Mouse (Mus musculus) heart, postnatal 36 days (tissue): Measurements from ENCODE around the gene Shbg. TPM values are rescaled to one million over a fixed set of nuclear protein-coding genes. Genes with fewer than 3 reads are reported as not detected.
A peak's percentile ranks its signal among the peaks of the same experiment; 100 is the strongest.

Source experiments
- DNase-seq, 2 experiments: peaks; one replicate each; pipeline ENCODE4 v3.0.0; 2021 to 2022
- intact Hi-C: fragments of 180-260 bp; cut with DNase I; formaldehyde crosslinking; loops from one replicate; pipeline ENCODE4 v1.15.1; 2025
- total RNA-seq, 2 experiments: library from RNA; stranded (reverse); gene quantifications; 2 replicates each; pipeline ENCODE4 v1.2.3; 2021

The Shbg gene
- total RNA-seq = not detected

- intact Hi-C loops = no loop called here
Observed at GRCm38 (mm10) chr11:69617805-69618204, at the start of gene Shbg. Gene Shbg (minus strand): TSS chr11:69617905.

GRCm38 (mm10) chr11:69666665-69667005 is 48.9 kb upstream of the Shbg start:
- DNase-seq = no peak
- intact Hi-C loops = no loop called here

More at GRCm38 (mm10) chr11:69617805-69618204, at the start of gene Shbg:
- DNase-seq = no peak

- intact Hi-C loops = no loop called here
- DNase-seq = peak; percentile 30 to 45
Observed at GRCm38 (mm10) chr11:69665961-69666664, 48.4 kb upstream of the Shbg start, which contains the start of gene Cd68. Gene Cd68 (minus strand): TSS chr11:69666153.

GRCm38 (mm10) chr11:69665457-69665960 is 47.8 kb upstream of the Shbg start:
- intact Hi-C loops = no loop called here
- DNase-seq = no peak

- no peak for DNase-seq
- intact Hi-C loops = no loop called here
Observed at GRCm38 (mm10) chr11:69664841-69665240, 47.1 kb upstream of the Shbg start.

- intact Hi-C loops = no loop called here
- DNase-seq = peak in 1 of 2 experiments; percentile 25
Observed at GRCm38 (mm10) chr11:69663795-69664194, 46.1 kb upstream of the Shbg start.

- intact Hi-C loops = no loop called here
- peak in 1 of 2 experiments; percentile 29 for DNase-seq
Observed at GRCm38 (mm10) chr11:69662967-69663671, 45.4 kb upstream of the Shbg start.

GRCm38 (mm10) chr11:69662213-69662966 is 44.7 kb upstream of the Shbg start, which contains the start of gene Mpdu1:
Gene Mpdu1 (minus strand): TSS chr11:69662642.
- peak; percentile 91 to 96 for DNase-seq
- intact Hi-C loops = no loop called here

- intact Hi-C loops = no loop called here
- DNase-seq = no peak
Observed at GRCm38 (mm10) chr11:69661221-69661881, 43.6 kb upstream of the Shbg start.

- intact Hi-C loops = loop anchor here (1.0 kb wide), 1 partner anchor 29 kb away; no protein-coding TSS in a partner anchor
Observed at GRCm38 (mm10) chr11:69657462-69657881, 39.8 kb upstream of the Shbg start.

GRCm38 (mm10) chr11:69656617-69657461 is 39.1 kb upstream of the Shbg start:
- intact Hi-C loops = loop anchor here (1.0 kb wide), 2 partner anchors 29 to 97 kb away; no protein-coding TSS in a partner anchor
- DNase-seq = peak; percentile 35 to 45

More at GRCm38 (mm10) chr11:69657462-69657881, 39.8 kb upstream of the Shbg start:
- no peak for DNase-seq

GRCm38 (mm10) chr11:69656065-69656455 is 38.4 kb upstream of the Shbg start:
- intact Hi-C loops = loop anchor here (1.0 kb wide), 1 partner anchor 98 kb away; no protein-coding TSS in a partner anchor
- no peak for DNase-seq

- intact Hi-C loops = loop anchor here (1.0 to 2.0 kb wide), 2 partner anchors 59 to 99 kb away; no protein-coding TSS in a partner anchor
- peak; percentile 68 to 73 for DNase-seq
Observed at GRCm38 (mm10) chr11:69655264-69656064, 37.8 kb upstream of the Shbg start, which contains the start of gene Sox15. Gene Sox15 (plus strand): TSS chr11:69655314.

- no peak for DNase-seq
- intact Hi-C loops = loop anchor here (2.0 kb wide), 1 partner anchor 60 kb away; no protein-coding TSS in a partner anchor
Observed at GRCm38 (mm10) chr11:69654760-69655159, 37.1 kb upstream of the Shbg start.

GRCm38 (mm10) chr11:69653399-69653798 is 35.7 kb upstream of the Shbg start:
- no peak for DNase-seq
- intact Hi-C loops = no loop called here

GRCm38 (mm10) chr11:69645860-69646259 is 28.2 kb upstream of the Shbg start:
- intact Hi-C loops = no loop called here
- no peak for DNase-seq

GRCm38 (mm10) chr11:69635471-69635870 is 17.8 kb upstream of the Shbg start:
- intact Hi-C loops = no loop called here
- DNase-seq = no peak
